Mouse (Mus musculus) urinary bladder, postnatal 4 days (tissue): ENCODE measurements around the gene Smarca4.
"Not testable (repeated sequence)": the region's sequence is repeated elsewhere in the genome, so short reads cannot be mapped to it uniquely, and the experiment has no call there.

Experiments used
- DNase-seq, 2 experiments: peaks; one replicate each; pipeline ENCODE4 v3.0.0; 2021 to 2022; ENCODE audit warnings: low spot score in 2 of 2

Gene Smarca4

DNA sequence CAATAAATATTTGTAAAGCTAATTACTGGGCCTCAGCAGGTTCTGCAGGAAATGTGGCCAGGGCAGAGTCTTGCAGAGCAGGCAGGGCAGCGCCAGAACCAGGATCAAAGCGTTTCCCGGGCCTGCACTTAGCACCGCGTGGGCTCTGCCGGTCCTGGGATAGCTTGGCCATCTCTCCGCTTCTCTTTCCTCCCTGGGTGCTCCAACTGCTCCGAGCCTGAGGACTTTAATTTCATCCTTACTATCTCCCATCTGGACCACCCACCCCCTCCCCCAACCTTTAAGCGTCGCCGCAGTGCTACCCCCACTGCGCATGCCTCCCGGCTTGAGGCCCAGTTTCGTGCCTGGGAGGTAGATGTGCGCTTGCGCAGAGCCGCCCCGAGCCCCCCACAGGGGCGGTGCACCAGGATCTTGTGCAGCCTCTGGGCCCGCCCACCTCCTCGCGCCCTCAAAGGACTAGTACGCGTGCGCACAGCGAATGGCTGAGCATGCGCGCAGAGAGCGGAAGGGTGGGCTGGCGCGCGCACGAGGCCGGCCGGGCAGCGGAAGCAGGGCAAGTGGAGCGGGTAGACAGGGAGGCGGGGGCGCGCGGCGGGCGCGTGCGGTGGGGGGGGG is at the start of gene Smarca4:
TSS of gene Smarca4 (plus strand) at position 553 of the 615 bp plus-strand sequence.
- peak; percentile 99 to 100 for DNase-seq

DNA sequence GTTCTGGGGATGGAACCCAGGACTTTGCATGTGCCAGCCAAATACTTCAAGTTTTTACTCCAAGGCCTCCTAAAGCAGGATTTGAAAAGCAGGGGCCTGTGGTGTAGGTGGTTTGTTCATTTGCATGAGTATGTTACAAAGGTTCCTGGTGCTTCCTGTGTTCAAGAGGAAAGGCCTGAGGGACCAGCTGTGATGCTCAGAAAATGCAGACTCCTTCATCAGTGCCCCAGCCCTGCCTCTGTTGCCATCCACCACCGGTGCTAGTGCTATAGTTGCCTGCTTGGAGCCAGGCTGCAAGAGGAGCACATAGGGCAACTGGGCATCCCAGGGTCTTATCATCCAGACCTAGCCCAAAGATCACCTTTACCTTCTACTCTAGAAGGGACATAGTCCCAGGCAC is 49.4 kb upstream of the Smarca4 start:
- no peak for DNase-seq

DNA sequence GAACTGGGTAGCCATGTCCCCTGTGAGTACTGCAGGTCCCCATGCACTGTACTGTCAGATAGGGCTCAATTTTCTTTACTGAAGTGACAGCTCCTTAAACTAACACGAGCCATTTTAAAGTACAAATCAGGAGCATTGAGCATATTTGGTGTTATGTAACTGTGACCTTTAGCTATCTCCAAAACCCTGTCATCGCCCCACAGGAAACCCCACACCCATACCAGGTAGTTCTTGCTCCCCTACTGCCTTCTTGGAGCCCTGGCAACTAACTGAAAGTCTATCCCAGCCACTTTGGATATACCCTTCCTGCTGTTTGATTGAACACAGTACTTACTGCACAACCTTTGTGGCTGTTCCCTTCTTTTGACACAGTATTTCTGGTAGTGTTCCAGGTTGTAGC is 48.9 kb upstream of the Smarca4 start:
- DNase-seq, result no peak

DNA sequence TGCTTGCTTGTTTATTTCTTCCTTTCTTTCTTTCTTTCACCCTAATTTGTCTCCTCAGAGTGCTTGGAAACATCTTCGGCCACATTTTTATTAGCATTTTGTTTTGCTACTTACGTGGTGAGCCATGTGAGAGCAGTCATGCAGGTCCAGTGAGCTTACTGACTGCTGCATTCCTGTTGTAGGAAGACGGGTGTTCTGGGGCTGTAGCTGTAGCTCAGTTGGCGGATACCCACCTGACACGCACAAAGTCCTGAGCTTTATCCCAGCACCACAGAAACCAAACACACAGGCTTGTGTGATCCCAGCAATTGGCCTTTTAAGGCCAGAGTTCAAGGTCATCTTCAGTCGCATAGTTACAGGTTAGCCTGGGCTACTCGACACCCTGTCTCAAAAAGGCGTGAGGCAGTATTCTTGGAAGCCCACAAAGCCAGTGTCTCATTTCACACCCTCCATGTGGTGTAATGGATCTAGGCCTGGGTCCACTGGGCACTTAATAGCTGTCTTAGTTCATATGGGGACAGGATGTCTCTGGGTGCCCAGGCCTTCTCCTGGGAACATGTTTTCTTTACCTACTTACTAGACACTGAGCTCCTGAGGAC is 47.2 kb upstream of the Smarca4 start:
- no peak for DNase-seq

DNA sequence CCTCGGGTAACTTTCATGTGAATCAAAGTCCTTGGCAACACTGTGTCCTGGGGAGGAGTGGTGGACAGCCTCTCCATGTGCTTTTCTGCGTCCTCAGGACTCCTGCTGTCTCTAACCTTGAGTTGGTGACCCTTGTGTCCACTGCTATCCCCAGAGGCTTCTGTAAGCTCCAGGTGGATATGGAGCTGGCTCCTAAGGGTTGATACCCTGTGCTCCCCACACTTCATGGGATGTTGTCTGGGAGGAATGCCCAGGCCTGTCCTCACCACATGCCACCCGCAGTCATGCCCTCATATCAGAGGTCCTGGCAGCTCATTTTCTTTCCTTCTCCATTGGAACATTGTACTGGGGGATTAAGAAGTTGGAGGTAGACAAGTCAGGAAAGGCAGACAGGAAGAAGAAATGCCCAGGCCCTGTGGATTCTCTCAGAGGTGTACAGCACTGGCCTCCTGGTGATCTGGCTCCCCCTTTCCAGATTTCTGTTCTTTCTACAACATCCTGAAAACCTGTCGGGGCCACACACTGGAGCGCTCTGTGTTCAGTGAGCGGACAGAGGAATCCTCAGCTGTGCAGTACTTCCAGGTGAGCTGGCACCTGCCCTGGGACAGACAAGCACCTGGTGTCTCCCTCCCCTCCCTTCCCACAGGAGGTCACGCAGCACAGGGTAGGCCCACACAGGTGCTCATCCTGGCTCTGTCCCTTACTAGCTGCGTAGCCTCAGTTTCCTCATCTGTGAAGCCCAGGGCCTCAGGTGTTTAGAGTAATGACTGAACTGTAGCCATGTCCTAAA is 41.8 kb upstream of the Smarca4 start:
- DNase-seq, result no peak

DNA sequence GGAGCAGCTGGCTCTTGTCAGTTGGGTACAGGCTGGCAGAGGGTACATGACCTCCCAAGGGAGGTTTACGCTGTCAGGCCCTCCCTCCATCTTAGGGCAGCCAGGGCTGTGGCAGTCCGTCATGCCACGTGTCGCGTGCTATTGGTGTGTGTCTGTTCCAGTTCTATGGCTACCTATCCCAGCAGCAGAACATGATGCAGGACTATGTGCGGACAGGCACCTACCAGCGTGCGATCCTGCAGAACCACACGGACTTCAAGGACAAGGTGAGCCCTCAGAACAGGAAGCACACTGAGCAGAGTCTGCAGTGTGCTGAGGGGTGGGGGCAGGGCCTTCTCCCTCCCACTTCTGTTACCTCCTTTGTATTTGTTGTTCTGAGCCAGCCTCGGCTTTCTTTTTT is 40.7 kb upstream of the Smarca4 start:
- DNase-seq, result no peak

DNA sequence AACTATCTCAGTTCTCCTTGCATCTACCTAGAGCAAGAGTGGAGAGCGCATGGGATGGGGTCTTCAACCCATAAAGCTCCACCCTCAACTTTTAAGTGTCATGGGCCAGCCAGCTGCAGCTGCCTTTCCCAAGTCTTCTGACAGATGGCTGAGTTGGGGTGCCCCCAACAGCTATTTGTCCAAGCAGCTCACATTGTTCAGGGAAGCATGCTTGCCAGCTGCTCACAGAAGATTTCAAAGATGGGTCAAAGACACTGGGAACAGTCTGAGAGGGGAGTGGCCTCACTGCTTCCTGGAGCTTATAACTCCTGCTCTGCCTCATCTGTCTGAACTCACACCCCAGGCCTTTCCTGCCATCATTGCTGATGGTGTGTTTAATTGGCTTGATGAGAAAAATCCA is 39.7 kb upstream of the Smarca4 start:
- DNase-seq, result no peak

DNA sequence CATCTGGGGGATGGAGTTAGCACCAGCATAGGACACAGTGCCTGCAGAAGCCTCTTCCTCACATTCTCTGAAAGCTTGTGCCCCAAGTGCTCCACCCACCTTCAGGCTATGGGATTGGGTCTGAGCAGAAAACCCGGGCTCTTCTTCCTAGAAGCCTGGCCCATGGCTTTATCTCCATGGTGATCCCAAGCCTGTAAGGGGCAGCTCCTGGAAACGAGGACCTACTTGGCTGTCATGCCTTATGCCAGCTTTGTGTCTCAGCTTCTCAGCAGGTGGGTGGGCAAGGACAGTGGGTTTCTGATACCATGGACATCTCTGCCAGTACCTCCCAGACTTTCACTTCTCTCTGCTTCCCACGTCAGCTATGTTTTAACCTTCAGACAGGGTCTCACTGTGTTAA is 37.7 kb upstream of the Smarca4 start:
- DNase-seq, result no peak

DNA sequence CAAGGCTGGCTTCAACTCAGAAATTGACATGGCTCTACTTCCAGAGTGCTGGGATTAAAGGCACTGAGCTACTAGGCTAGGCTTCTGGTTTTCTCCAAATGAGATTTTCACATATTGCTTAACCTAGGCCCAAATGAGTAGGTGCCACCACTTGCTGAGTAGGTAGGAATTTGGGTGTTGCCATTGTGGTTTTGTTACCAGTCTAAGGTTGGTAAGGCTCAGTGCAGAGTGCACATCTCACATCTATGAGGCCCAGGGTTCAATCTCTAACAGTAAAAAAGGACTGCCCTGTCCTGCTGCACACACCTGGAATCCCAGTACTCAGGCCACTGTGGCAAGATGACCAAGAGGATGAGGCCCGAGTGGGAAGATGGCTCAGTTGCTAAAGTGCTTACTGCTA is 30.6 kb upstream of the Smarca4 start:
- no peak for DNase-seq

DNA sequence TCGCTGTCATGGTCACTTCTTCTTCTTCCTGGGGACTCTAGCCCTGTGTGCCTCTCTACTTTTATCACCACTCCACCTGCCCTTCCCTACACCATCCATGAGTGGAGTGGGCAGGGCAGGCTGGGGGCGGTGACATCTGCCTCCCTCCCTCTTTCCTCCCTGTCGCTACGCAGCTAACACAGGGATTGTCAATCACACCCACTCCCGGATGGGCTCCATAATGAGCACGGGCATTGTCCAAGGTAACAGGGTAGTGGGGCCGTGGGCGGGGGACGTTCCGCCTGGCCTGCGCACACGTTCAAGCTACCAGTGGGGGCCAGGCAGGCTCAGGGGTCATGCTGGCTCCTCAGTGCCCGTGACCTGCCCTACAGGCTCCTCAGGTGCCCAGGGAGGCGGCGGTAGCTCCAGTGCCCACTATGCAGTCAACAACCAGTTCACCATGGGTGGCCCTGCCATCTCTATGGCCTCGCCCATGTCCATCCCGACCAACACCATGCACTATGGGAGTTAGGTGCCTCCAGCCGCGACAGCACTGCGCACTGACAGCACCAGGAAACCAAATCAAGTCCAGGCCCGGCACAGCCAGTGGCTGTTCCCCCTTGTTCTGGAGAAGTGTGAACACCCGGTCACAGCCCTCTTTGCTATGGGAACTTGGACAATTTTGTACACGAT is 28.2 kb upstream of the Smarca4 start:
- DNase-seq, result no peak

DNA sequence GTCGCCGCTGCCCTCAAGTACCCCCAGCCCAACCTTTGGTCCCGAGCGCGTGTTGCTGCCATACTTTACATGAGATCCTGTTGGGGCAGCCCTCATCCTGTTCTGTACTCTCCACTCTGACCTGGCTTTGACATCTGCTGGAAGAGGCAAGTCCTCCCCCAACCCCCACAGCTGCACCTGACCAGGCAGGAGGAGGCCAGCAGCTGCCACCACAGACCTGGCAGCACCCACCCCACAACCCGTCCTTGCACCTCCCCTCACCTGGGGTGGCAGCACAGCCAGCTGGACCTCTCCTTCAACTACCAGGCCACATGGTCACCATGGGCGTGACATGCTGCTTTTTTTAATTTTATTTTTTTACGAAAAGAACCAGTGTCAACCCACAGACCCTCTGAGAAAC is 27.6 kb upstream of the Smarca4 start:
- no peak for DNase-seq

DNA sequence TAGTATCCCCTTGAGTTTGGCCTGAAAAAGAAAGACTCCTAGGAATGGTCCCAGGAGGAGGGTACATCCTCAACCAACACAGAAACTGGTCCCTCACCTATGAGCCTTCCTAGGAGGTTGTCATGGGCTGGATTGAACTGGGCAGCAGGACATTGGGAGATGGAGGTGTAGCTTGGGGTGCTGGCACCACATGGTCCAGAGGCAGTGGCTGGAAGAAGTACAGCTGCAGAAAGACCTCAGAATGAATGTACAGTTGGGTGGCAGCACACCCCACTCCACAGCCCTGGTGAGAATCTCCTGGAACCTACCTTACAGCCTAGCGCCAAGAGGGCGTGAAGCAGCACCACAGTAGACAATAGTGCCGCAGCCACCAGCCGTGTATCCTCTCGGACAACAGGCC is 26.4 kb upstream of the Smarca4 start:
- no peak for DNase-seq

DNA sequence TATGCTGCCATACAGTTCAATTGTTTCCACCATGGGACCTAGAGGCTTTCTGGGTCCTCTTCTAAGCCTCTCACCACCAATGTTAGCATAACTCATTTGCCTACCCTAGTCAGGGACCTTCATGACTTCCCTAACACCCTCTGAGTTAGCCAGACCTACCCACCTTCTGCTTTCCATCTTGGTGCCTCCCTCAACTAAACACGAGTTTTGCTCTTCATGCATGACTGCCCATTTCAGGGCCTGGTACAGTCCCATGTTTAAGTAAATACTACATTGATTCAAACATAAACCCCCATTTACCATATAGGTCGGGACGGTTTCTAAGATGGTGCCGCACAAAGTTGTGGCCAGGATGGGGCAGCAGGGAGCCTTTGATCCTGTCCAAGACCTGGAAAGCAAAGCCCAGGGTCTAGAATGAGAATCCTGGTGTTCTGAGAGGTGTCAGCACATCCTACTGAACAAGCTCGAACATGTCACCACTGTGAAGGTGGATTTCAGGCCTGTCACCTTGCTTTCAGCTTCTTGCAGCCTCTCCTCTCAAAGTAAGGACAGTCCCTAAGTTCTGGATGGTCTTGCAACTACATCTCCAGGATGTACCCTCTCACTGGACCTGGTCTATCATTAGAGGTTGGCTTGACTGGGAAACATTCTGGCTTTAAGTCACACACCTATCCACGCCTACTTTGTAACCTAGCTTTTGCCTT is 24.7 kb upstream of the Smarca4 start:
- DNase-seq, result no peak

DNA sequence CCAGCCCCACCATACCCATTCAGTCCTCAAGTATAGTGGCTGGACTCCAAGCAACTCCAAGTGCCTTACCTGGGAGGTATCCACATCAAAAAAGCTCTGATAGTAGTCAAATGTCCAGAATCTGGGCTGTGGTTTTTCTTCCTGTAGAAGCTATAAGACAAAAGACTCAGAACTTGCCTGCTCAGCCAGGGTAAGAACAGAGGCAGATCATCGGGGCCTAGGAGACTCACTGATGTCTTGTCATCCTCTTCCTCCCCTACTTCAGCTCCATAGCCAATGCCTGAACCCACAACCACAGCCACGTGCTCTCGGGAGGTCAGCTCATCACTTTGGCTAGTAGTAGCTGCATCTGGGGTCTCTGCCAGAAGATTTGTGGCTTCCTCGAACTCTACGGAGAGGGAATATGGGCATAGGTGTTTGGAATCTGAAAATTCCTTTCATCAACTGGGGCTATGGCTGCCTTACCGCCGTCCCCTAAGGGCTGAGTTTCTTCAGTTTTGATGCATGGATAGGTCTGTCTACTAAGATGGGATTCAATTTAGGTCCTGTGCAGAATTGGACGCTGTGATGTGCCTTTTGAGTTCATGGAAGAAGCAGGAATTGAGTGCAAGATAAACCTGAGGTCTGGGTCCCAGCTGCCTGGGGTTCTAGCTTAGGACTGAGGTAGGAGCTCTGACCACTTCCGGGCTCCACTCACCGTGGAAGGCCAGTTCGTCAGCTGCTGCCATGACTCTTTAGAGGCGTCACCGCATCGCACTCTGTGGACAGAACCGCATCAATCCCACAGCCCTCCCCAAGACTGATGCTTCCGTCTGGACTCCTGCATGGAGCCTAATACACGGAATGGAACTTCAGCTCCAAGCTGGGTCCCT is 23.9 kb upstream of the Smarca4 start:
- no peak for DNase-seq

DNA sequence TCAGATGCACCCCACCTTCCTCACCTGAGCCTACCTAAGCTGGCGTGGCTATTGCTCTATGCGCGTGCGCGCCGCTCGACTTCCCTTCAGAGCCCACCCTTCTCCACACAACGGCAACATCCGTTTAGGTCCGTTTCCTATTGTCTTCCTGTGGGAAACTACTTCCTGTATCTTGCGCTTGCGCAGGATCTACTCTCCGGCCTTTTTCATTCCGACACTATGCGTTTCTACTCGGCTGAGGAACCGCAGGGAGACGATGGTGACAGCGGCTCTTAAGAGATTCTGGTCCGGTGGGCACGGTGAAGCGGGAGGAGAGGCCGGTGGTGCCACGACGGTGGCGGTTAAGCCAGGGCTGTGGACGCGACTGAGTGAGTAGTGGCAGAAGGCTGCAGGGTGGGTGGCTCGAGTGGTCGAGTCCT is 23.3 kb upstream of the Smarca4 start, which contains the start of the genes Timm29 and Yipf2:
TSS of gene Timm29 (plus strand) at position 20 of the 419 bp plus-strand sequence.
TSS of gene Yipf2 (minus strand) at position 126 of the 419 bp plus-strand sequence.
- DNase-seq, result peak; percentile 82 to 85

DNA sequence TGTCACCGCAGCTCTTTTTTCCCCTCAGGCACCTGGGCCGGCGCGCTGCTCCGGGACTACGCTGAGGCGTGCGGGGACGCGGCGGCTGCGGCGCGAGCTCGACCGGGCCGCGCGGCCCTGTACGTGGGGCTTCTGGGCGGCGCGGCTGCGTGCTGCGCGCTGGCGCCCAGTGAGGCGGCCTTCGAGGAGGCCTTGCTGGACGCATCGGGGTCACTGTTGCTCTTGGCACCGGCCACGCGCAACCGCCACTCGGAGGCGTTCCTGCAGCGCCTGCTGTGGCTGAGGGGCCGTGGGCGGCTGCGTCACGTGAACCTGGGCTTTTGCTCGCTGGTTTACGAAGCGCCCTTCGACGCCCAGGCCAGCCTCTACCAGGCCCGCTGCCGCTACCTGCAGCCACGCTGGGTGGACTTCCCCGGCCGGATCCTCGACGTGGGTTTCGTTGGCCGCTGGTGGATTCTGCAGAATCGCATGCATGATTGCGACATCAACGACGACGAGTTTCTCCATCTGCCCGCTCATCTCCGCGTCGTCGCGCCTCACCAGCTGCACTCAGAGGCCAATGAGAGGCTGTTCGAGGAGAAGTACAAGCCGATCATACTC is 22.7 kb upstream of the Smarca4 start:
- DNase-seq, result peak in 1 of 2 experiments; percentile 51

DNA sequence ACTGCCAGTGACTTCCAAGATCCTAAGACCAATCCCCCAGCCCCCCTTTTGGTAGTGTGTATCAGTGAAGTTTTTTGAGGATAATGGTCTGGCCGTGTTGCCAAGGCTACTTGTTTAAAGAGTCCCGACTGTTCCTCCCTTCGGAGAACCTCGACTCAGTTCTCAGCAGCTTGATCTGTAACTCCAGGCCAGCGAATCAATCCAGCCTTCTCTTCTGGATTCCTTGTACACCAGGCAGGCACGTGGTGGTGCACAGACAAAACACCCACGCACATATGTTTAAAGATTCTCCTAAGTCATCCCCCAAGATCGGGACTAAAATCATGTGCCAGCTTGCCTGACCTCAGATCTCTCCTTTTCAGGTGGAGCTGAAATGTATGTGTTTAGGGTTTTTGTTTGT is 21.6 kb upstream of the Smarca4 start:
- not testable (repeated sequence) for DNase-seq

DNA sequence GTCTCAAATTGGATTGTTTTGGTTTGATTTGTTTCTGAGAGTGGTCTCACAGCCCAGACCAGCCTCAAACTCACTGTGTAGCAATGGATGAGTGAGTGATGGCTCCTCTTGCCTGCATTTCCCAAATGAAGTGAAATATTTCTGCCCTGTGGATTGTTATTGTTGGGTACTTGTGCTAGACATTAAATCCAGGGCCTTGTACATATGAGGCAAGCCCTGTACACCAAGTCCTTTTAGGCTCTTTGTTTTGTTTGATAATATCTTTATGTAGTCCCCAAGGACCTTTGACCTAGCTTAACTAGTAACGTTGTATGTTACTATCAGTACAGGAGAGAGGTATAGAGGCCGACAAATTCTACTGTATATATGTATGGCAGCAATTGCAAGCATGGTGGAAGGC is 21.1 kb upstream of the Smarca4 start:
- DNase-seq, result no peak

DNA sequence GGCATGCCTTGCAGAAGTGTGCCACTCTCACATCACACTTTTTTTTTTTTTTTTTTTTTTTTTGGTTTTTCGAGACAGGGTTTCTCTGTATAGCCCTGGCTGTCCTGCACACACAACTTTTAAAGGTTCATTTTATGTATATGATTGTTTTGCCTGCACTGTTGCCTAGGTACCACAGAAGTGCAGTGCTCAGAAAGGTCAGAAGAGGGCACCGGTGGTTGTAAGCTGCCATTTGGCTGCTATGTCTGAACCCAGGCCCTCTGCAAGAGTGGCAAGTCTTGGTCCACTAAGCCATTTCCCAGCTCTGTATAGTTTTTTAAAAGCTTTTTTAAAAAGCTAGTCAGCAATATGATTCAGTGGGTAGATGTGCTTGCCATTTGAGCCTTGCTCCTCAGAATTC is 17.8 kb upstream of the Smarca4 start:
- DNase-seq, result no peak

DNA sequence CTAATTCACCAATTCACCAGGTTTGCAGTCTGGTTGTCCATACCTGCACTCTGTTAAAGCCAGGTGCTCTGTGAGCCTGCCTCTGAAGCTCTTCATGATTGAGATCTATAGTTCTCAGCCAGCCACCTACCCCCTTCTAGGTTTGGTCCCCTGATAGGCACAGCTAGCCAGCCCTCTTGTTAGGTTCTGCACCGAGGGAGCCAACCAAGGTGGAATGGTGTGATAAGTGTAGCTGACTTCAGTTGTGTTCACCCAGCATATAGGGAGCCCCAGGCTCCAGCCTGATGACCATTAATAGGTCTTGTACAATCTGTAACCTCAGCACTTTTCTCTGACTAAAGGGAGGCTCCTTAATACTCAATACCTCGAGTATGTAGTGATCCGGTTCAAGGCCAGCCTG is 15.8 kb upstream of the Smarca4 start:
- DNase-seq, result no peak
